11 mouse cellular contexts compared by ENCODE assay signal in the genomic region with DNA sequence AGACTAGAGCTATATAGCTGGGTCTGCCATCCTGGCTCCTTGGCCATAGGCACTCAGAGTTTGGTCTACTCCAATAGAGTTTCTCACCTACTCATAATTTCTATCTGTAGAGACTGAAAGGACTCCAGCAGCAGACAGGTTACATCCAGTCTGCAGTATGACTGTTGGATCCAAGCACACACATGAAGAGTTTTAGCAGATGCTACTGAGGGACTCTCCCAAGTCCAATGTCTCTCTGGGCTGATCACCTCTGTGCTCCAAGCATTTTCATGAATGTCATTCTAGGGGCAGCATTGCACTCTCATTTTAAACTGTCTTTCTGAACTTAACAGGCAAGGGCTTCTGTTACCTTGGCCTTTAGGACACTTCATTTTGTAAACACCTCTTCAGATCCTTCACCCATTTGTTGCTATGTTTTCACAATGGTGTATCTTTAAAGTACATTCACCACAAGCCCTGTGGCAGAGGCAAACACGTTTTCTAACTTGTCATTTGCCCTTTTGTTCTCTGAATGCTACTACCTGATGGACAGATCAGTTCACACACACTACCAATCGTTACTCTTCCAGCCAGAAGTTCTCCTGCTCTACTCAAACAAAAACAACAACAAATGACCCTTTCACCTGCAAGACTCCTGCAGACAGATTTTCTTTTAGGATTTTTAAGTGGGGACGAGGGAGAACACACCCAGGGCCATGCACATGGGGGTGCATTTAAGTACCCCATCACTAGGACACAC.
"Had no signal": no experiment of that assay in that cellular context is flagged by ENCODE, and none has a peak within 500 bp of the region (broad histone marks: within the 10 kb centered on the region; RNA-seq: fewer than 3 reads in every experiment).

No protein-coding gene starts in this region.

- H3K36me3 ChIP-seq: lung, embryonic 15.5 days; neural tube, embryonic 12.5 days; stomach, embryonic 15.5 days had no signal

- DNase-seq: kidney, adult 8-10 months; kidney, postnatal 25 days; lung, postnatal 14 days; midbrain, embryonic 14.5 days had no signal

- H3K9ac ChIP-seq: lung, embryonic 15.5 days; neural tube, embryonic 12.5 days; stomach, embryonic 15.5 days had no signal

- H3K4me2 ChIP-seq: lung, embryonic 15.5 days; neural tube, embryonic 12.5 days; stomach, embryonic 15.5 days had no signal

- H3K4me1 ChIP-seq: stomach, embryonic 15.5 days had no signal

- ATAC-seq: intestine, postnatal 0 days had no signal

- H3K27me3 ChIP-seq: lung, embryonic 15.5 days; neural tube, embryonic 12.5 days; stomach, embryonic 15.5 days had no signal

- H3K4me3 ChIP-seq: left cerebral cortex, adult 2 months; limb, embryonic 10.5 days; lung, embryonic 15.5 days; neural tube, embryonic 12.5 days; stomach, embryonic 15.5 days had no signal

- H3K9me3 ChIP-seq: limb, embryonic 10.5 days; lung, embryonic 15.5 days; neural tube, embryonic 12.5 days; stomach, embryonic 15.5 days had no signal

- H3K27ac ChIP-seq: left cerebral cortex, adult 2 months; lung, embryonic 15.5 days; macrophage; neural tube, embryonic 12.5 days; stomach, embryonic 15.5 days had no signal
